Mouse (Mus musculus) midbrain, postnatal 0 days (tissue): ENCODE results near the gene Ptpn12. TPM values are rescaled to one million over a fixed set of nuclear protein-coding genes. Genes with fewer than 3 reads are reported as not detected.
A peak's percentile ranks its signal among the peaks of the same experiment; 100 is the strongest.

Experiments
- ATAC-seq: fragments of 200-750 bp; cut with Nextera tagmentation; 2 replicates; pipeline ENCODE4 v1.8.0; 2017; ENCODE audit warnings: moderate number of reproducible peaks, mild to moderate bottlenecking, moderate TSS enrichment, moderate library complexity; ENCODE audit not compliant: low FRiP score
- DNase-seq: peaks from one replicate; pipeline ENCODE4 v3.0.0-alpha.2; 2015; ENCODE audit warnings: low spot score
- H3K27ac ChIP-seq: fragments of 300-500 bp; sonication (generic); 2 replicates; pipeline ENCODE4 v1.5.1; 2014; ENCODE audit warnings: low read depth, mild to moderate bottlenecking, low read length, mixed read lengths
- H3K27me3 ChIP-seq: fragments of 300-500 bp; sonication (generic); 2 replicates; pipeline ENCODE4 v1.6.1; 2014; ENCODE audit warnings: low read length, control low read depth, mixed read lengths; ENCODE audit not compliant: insufficient read depth
- H3K36me3 ChIP-seq: fragments of 300-500 bp; sonication (generic); 2 replicates; pipeline ENCODE4 v1.6.1; 2014; ENCODE audit warnings: low read length, control low read depth, mixed read lengths; ENCODE audit not compliant: insufficient read depth
- H3K4me1 ChIP-seq: fragments of 300-500 bp; sonication (generic); 2 replicates; pipeline ENCODE4 v1.6.1; 2014; ENCODE audit warnings: mild to moderate bottlenecking, control low read depth, antibody characterized with exemption, low read length, mixed read lengths; ENCODE audit not compliant: insufficient read depth
- H3K4me2 ChIP-seq: fragments of 300-500 bp; sonication (generic); 2 replicates; pipeline ENCODE4 v1.6.1; 2014; ENCODE audit warnings: low read depth, mild to moderate bottlenecking, low read length, mixed read lengths; ENCODE audit not compliant: poor library complexity, severe bottlenecking
- H3K4me3 ChIP-seq: fragments of 300-500 bp; sonication (generic); 2 replicates; pipeline ENCODE4 v1.5.1; 2014; ENCODE audit warnings: low read depth, mild to moderate bottlenecking, low read length, moderate library complexity
- H3K9ac ChIP-seq: fragments of 300-500 bp; sonication (generic); replicated peaks from 2 replicates; pipeline ENCODE4 v1.6.1; 2014; ENCODE audit warnings: mild to moderate bottlenecking, low read length, moderate library complexity, mixed read lengths; ENCODE audit not compliant: poor library complexity, severe bottlenecking
- H3K9me3 ChIP-seq: fragments of 300-500 bp; sonication (generic); 2 replicates; pipeline ENCODE4 v1.6.1; 2016; ENCODE audit warnings: low read length, control low read depth
- CTCF ChIP-seq: IDR thresholded peaks from 2 replicates; pipeline ENCODE4 v1.5.1; 2016; ENCODE audit warnings: antibody characterized with exemption, mild to moderate bottlenecking
- WGBS: fragments of 180-500 bp; shearing (Covaris S2); extraction: QIAGEN DNeasy Blood & Tissue Kit; methylation state at CpG from one replicate; pipeline ENCODE4 v1.1.7; 2014; 5-methylcytosine and 5-hydroxymethylcytosine counted together
- polyA plus RNA-seq: library from polyadenylated mRNA; unstranded; fragments of >200 nt; fragmentation: Nextera tagmentation; extraction: Ambion mirVana; gene quantifications from 2 replicates; pipeline ENCODE4 v1.2.1, GENCODE M21; 2015
- total RNA-seq: library from RNA; depleted of rRNA; stranded (reverse); fragments of >200 nt; gene quantifications from 2 replicates; pipeline ENCODE4 v1.2.3, GENCODE M21; 2014

Gene Ptpn12
- total and polyA plus RNA-seq, 2 experiments from 2014 or later = 10.8 to 28.2 TPM

DNA sequence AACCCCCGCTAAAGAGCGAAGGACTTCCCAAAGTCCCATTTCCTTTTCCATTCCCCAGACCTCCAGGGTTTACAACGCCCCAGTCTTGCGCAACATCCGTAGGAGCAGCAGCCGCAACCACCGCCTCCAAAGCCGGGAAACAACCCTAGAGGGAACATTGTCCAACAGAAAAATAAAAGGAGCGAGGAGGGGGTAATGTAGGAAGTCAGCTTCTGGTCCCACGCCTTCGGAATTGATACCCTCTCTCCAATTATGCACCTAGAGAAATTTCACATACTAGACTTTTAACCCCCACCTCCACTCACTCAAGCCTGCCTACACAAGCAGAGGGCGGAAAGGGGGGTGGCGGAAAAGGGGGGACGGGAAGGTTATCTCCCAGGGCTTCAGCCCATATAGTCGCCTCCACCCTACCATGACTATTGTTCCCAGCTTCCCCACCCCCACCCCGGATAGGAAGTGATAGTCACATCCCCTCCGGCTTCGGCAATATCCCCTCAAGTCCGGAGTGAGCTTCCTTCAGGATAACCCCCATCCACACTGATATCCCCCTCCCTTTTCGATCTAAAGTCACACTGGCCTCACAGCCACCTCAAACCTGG lies 1.1 kb downstream of the Ptpn12 start:
- whole genome bisulfite sequencing = 1% methylated on average over 20 of the region's 20 CpGs
- Histone ChIP-seq H3K36me3 (no peaks in the 10 kb centered on the region), H3K27ac (peak overlapping the region; percentile 97), H3K9ac (peak overlapping the region; percentile 97), H3K4me1 (peaks cover 9% of the 10 kb centered on the region; the same call in 1 of the 2 replicates), H3K27me3 (no peaks in the 10 kb centered on the region), H3K4me2 (peak overlapping the region; percentile 71), H3K4me3 (peak overlapping the region; percentile 100), H3K9me3 (no peaks in the 10 kb centered on the region)
- no peak for TF ChIP-seq CTCF
- DNase-seq (peak; percentile 61), ATAC-seq (peak; percentile 2; the same call in 1 of the 2 replicates)

DNA sequence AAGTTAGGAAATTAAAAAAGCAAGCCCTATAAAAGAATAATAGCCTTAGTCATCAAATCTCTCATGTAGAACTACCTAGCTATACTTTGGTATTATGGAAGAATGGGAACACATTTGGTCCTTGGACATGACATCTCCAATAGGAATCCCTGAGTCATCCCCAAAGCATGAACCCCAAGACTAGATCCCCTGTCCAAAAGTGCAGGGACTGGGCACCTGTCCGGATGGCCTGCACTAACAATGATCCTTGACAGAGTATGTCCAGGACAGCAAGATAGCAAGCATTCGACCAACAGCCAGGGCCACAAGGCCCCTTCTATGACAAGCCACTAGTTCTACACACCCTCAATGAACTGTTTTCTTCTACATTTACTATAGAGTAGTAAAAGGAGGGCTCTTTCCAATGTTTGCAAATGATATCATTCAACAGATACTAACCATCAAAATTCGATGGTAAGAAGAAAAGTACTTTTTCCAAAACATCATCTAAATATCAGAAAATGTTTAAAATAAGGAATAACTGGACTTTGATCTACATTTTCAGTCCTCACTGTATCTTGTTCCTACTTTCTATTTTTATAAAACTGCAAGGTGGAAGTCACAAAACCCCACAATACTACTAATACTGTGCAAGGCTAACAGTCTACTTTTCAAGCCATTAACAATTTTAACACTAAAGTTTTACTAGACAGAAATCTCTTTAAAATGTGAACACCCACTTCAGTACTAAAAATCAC lies 2.0 kb downstream of the Ptpn12 start:
- Histone ChIP-seq H3K4me3 (peak overlapping the region; percentile 100), H3K9me3 (no peaks in the 10 kb centered on the region), H3K27me3 (no peaks in the 10 kb centered on the region), H3K36me3 (no peaks in the 10 kb centered on the region), H3K4me2 (peak overlapping the region; percentile 71), H3K9ac (peak overlapping the region; percentile 0; the same call in 1 of the 2 replicates), H3K4me1 (peaks cover 9% of the 10 kb centered on the region; the same call in 1 of the 2 replicates), H3K27ac (no peak overlapping the region)
- no peak for TF ChIP-seq CTCF
- WGBS = 50% methylated on average over 3 of the region's 3 CpGs
- no peak for ATAC-seq
- no peak for DNase-seq

DNA sequence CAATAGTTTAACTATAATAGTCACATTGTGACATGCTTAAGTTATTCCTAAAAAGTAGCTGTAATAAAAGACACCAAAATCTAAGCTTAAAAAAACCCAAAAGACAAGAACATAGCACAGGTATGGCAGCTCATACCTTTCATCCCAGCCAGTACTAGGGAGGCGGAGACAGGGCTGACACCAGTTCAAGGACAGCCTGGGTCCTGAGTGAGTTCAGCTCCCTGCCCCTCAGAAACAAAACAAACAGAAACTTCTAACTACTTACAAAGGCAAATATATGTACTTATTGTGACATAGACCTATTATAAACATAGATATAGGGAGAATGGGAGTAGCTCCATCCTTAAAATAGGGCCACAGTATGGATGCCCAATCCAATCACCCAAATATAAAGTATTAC lies 3.2 kb downstream of the Ptpn12 start:
- no peaks in the 10 kb centered on the region for H3K27me3 ChIP-seq
- no peak overlapping the region for H3K4me3 ChIP-seq
- no peak overlapping the region for H3K9ac ChIP-seq
- no peak for TF ChIP-seq CTCF
- no peak overlapping the region for H3K4me2 ChIP-seq
- H3K27ac ChIP-seq = no peak overlapping the region
- DNase-seq (no peak), ATAC-seq (no peak)
- H3K4me1 ChIP-seq = peaks cover 9% of the 10 kb centered on the region; the same call in 1 of the 2 replicates
- no peaks in the 10 kb centered on the region for H3K9me3 ChIP-seq
- H3K36me3 ChIP-seq = no peaks in the 10 kb centered on the region
- 94% methylated on average over 1 of the region's 1 CpGs for WGBS

DNA sequence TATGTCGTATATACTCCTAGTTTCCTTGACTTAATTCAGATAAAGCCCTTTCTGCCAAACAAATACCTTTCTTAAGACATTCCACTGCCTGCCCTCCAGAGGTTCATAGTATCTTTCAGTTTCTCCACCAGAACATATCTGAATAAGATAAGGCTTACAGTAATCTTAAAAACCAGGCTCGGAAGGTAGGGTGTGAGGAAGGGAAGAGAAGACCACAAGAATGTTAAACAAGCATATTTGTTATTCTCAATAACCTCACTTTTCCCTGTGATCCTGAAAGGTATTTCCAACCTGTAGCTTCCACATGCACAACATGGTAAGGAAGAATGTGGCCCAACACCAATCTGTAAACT lies 5.0 kb downstream of the Ptpn12 start:
- peaks cover 9% of the 10 kb centered on the region; the same call in 1 of the 2 replicates for H3K4me1 ChIP-seq
- H3K27ac ChIP-seq = no peak overlapping the region
- H3K4me2 ChIP-seq = no peak overlapping the region
- H3K4me3 ChIP-seq = no peak overlapping the region
- H3K36me3 ChIP-seq = no peaks in the 10 kb centered on the region
- no peak for ATAC-seq
- H3K9ac ChIP-seq = no peak overlapping the region
- WGBS = 85% methylated on average over 2 of the region's 2 CpGs
- no peaks in the 10 kb centered on the region for H3K27me3 ChIP-seq
- no peaks in the 10 kb centered on the region for H3K9me3 ChIP-seq
- DNase-seq = no peak
- no peak for TF ChIP-seq CTCF

DNA sequence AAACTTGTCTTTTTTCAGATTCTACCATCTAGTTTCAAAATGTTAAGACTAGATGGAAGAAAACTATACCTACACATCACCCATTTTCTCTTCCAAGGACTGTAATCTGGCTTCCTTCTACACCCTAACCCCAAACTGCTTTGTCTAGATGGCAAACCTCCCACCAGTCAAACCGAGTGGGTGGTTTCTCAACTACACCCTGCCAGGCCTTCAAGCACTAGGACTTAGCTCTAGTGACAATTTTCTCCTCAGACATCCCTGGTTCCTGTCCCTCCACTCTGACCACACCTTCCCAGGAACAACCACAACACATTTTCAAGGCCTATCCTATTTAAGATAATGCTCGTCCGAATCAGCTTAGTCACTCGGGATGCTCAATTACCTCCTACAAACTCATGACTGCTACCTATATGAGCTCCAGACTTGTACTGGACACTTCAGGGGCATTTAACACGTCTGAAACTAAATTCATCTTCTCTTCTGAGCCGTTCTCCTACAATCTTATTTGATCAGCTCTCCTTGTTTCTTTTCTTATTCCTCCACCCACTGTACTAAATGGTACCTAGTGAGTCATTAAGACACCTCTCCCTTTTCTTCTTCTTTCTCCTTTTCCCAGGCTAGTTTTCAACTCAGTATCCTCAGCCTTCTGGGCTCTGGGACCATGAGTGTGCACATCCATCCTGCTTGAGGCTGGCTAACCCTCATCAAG lies 5.5 kb downstream of the Ptpn12 start:
- Histone ChIP-seq H3K9me3 (no peaks in the 10 kb centered on the region), H3K9ac (no peak overlapping the region), H3K27me3 (no peaks in the 10 kb centered on the region), H3K4me2 (no peak overlapping the region), H3K27ac (no peak overlapping the region), H3K4me1 (peaks cover 9% of the 10 kb centered on the region; the same call in 1 of the 2 replicates), H3K4me3 (no peak overlapping the region), H3K36me3 (no peaks in the 10 kb centered on the region)
- WGBS = 91% methylated on average over 6 of the region's 6 CpGs
- DNase-seq (no peak), ATAC-seq (no peak)
- no peak for TF ChIP-seq CTCF

DNA sequence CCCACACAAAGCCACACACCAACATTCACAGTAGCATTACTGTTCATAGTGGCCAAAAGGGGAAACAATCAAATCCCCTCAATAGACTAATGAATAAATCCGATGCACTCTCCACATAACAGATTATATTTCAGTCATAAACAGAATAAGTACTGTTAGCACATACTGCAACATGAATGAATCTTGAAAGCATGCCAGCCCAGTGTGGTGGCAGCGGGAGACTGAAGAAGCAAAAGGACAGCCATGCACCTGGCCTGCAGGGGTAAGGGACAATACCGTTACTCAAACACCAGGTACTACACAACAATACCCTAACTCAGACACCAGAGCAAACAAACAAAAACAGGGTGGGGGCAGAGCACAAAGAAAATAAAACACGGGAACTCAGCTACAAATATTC lies 6.7 kb downstream of the Ptpn12 start:
- Histone ChIP-seq H3K27me3 (no peaks in the 10 kb centered on the region), H3K9me3 (no peaks in the 10 kb centered on the region), H3K9ac (no peak overlapping the region), H3K36me3 (no peaks in the 10 kb centered on the region), H3K4me2 (no peak overlapping the region), H3K27ac (no peak overlapping the region), H3K4me3 (no peak overlapping the region), H3K4me1 (peaks cover 9% of the 10 kb centered on the region; the same call in 1 of the 2 replicates)
- DNase-seq = no peak
- TF ChIP-seq CTCF = no peak
- ATAC-seq = no peak
- 86% methylated on average over 4 of the region's 4 CpGs for WGBS
